Mouse (Mus musculus): ENCODE measurements around the gene Lrrc49.

Lrrc49 gene

DNA sequence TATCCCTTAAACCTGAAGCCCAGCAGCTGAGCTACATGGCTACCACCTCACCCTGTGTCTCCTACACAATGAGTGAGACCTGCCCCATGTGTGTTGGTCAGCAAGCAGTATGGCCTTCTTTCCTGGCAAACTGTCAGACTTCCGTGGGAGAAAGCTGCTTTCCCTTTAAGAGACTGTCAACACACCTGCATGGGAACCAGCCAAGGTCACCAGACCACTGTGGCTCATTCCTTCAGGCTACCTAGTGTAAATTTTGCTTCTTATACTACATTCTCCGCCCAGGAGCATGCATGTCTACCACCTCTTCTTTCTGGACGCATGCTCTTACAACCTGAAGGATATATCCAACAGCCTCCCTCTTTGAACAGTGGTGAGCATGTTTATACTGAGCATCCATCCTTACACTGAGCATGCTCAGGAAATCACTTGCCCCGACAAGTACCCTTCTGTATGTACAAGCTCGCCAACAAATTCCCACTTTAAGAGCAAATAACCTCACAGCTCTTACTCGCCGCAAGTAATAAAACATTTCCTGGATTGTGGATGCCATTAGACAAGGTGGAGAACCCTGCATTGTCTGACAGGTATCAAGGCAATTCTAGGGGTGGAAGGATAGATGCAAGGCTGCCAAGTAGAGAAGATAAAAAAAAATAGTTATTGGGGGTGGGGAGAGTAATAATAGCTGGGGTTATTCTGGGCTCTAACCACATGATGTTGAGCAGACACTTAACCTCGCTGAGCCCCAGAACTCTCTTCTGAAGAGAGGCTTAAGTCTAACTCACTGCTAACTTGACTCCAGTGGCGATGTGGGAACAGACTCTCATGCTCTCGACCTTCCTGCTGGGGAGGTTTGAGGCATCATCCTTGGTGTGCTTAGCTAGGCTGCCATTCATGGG, 158.4 kb downstream of the Lrrc49 start:
- DNase-seq (ENCODE audit: low spot score): no peak

- no peak for DNase-seq (ENCODE audit: low spot score)
These were observed 159.7 kb downstream of the Lrrc49 start for GRCm38 (mm10) chr9:60528269-60528668.

GRCm38 (mm10) chr9:60527836-60528235, 160.1 kb downstream of the Lrrc49 start:
- no peak for DNase-seq (ENCODE audit: low spot score)

DNA sequence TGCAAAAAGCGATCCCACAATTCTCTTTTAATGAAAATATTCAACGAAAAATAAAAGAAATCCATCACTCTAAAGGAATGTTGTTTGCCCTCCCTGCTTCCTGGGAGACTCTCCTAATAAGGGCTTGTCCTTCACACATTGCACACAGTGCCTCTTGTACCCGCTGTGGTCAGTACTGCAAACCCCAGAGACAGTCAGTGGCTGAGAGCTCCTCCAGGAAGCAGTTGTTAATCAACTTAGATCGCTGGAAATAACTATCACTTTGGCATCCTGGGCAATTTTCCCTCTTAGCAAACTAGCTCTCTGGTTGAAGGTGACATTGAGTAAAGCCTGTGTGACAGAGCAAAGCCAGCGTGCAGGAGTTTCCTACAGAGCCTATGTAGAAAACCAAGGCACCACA, 160.9 kb downstream of the Lrrc49 start:
- no peak for DNase-seq (ENCODE audit: low spot score)

DNA sequence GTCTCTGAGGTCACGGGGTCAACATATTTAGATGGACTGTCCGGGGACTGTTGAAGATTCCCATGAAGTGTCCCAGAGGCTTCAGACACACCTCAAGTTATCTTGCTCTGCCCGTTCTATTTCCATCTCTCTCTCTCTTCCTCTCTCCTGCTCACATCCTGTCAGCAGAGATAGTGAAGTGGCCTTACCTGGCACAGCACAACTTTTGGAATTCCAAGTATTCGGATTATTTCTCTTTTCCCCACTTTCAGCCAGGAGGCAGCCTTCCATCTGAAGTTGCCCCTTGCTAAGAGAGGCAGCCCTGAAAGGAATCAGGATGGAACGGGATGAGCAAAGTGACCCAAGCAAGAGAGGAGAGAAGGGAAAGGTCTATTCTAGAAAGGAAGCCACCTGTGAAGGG, 161.8 kb downstream of the Lrrc49 start:
- no peak for DNase-seq (ENCODE audit: low spot score)

- peak; percentile 14 for DNase-seq (ENCODE audit: low spot score)
These were observed 166.1 kb downstream of the Lrrc49 start, which contains the start of gene Thsd4 for GRCm38 (mm10) chr9:60521806-60522264. Gene Thsd4 (minus strand): TSS chr9:60522046.

- no peak for DNase-seq (ENCODE audit: low spot score)
These were observed 166.8 kb downstream of the Lrrc49 start for GRCm38 (mm10) chr9:60521143-60521542.

DNA sequence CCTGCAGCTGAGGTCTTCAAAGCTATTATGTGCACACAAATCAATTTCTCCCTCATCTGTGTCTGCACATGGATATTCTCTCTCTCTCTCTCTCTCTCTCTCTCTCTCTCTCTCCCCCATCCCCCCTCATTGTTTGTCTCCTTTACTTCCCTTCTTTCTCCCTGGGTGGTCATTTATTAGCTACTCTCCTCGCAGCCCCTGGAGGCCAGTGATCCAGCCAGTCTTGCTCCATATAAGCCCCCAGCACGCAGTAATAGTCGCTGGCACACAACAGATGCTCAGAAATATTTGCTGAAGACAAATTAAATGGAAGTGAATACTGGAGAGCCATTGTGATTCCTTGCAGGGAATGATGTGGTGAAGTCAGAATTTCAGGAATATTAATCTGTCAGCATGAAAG, 168.4 kb downstream of the Lrrc49 start:
- DNase-seq (ENCODE audit: low spot score): no peak
